9 mouse cellular contexts compared by ENCODE assay signal in the genomic region with DNA sequence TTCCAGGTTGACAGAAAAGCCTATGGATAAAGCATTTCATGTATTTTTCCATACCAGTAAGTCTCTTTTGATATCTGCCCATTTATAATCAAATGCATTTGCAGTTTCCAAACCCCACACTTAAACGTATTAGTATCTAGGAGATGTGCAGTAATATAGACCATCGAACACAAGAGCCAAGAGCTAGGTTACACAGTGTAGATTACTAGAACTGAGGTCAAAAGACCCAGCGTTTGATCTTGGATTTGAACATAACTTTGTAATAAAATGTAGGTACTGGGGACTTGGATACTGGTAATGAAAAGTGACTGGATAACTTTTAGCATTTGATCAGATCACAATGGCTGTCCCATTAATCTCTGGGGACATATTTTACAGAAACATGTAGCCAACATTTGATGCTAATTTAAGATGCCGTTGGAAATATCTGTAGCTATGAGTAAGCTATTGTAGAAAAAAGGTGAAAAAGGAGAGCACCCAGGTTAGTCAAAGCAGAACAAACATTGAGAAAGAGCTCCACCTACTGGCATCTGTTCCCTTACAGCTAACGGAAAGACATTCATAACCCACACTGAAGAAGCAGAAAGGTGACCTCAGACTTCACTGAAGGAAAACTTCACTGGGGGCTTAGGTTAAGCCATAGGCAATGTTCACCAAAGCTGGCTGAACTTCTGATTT.
DNase-seq lines count a peak whose midpoint lies in the region; ATAC-seq lines count a peak whose summit lies in the region.
"Had no signal": no experiment of that assay in that cellular context is flagged by ENCODE, and none has a peak within 500 bp of the region (broad histone marks: within the 10 kb centered on the region; RNA-seq: fewer than 3 reads in every experiment).

No protein-coding gene starts in this region.

- H3K27ac ChIP-seq in neural tube, embryonic 11.5 days (ENCODE audit: low read depth, low read length), result no peak overlapping the region
- no peak overlapping the region for H3K27ac ChIP-seq in neural tube, embryonic 15.5 days (replicated peaks)
- no peak overlapping the region for H3K27ac ChIP-seq in forebrain, embryonic 12.5 days
- H3K27ac ChIP-seq: lung, embryonic 15.5 days had no signal

- 55% methylated on average over 5 of the region's 5 CpGs for WGBS in neural tube, embryonic 11.5 days
- 48% methylated on average over 5 of the region's 5 CpGs for WGBS in neural tube, embryonic 15.5 days
- WGBS in forebrain, embryonic 12.5 days, result 49% methylated on average over 5 of the region's 5 CpGs

- no peak overlapping the region for H3K4me2 ChIP-seq in neural tube, embryonic 11.5 days (ENCODE audit: low read depth)
- no peak overlapping the region for H3K4me2 ChIP-seq in neural tube, embryonic 15.5 days
- H3K4me2 ChIP-seq in forebrain, embryonic 12.5 days, result no peak overlapping the region
- H3K4me2 ChIP-seq: lung, embryonic 15.5 days had no signal

- DNase-seq in adrenal gland, adult 2 months, result peak; percentile 7
- no peak for DNase-seq in adrenal gland, adult 8-10 months
- peak; percentile 13 for DNase-seq in neural tube, embryonic 11.5 days (ENCODE audit: low spot score)
- DNase-seq in kidney, postnatal 4 days, result peak; percentile 10
- DNase-seq in retina, embryonic 14.5 days (ENCODE audit: low spot score), result peak; percentile 84
- DNase-seq in testis, postnatal 10 days (ENCODE audit: low spot score), result no peak

- H3K9me3 ChIP-seq in neural tube, embryonic 11.5 days (ENCODE audit: control insufficient read depth, low read length), result no peaks in the 10 kb centered on the region
- no peaks in the 10 kb centered on the region for H3K9me3 ChIP-seq in neural tube, embryonic 15.5 days (replicated peaks)
- no peaks in the 10 kb centered on the region for H3K9me3 ChIP-seq in forebrain, embryonic 12.5 days
- H3K9me3 ChIP-seq: lung, embryonic 15.5 days had no signal

- no peaks in the 10 kb centered on the region for H3K36me3 ChIP-seq in neural tube, embryonic 11.5 days (ENCODE audit: control insufficient read depth, insufficient read depth, low read length)
- H3K36me3 ChIP-seq in neural tube, embryonic 15.5 days, result no peaks in the 10 kb centered on the region
- no peaks in the 10 kb centered on the region for H3K36me3 ChIP-seq in forebrain, embryonic 12.5 days (replicated peaks)
- H3K36me3 ChIP-seq: lung, embryonic 15.5 days had no signal

- H3K4me1 ChIP-seq in neural tube, embryonic 11.5 days (ENCODE audit: control insufficient read depth, insufficient read depth, low read length), result no peaks in the 10 kb centered on the region
- no peaks in the 10 kb centered on the region for H3K4me1 ChIP-seq in neural tube, embryonic 15.5 days
- H3K4me1 ChIP-seq in forebrain, embryonic 12.5 days, result no peaks in the 10 kb centered on the region
- H3K4me1 ChIP-seq: lung, embryonic 15.5 days had no signal

- H3K27me3 ChIP-seq in neural tube, embryonic 11.5 days (ENCODE audit: control insufficient read depth, insufficient read depth, low read length), result no peaks in the 10 kb centered on the region
- no peaks in the 10 kb centered on the region for H3K27me3 ChIP-seq in neural tube, embryonic 15.5 days (replicated peaks)
- no peaks in the 10 kb centered on the region for H3K27me3 ChIP-seq in forebrain, embryonic 12.5 days
- H3K27me3 ChIP-seq: lung, embryonic 15.5 days had no signal

- peak; percentile 69; the same call in 1 of the 2 replicates for ATAC-seq in neural tube, embryonic 11.5 days (ENCODE audit: insufficient read depth, low FRiP score, low TSS enrichment)
- no peak for ATAC-seq in neural tube, embryonic 15.5 days (ENCODE audit: low FRiP score)
- peak; percentile 75 for ATAC-seq in forebrain, embryonic 12.5 days (ENCODE audit: low FRiP score)

- no peak overlapping the region for H3K9ac ChIP-seq in neural tube, embryonic 11.5 days (ENCODE audit: low read length)
- no peak overlapping the region for H3K9ac ChIP-seq in neural tube, embryonic 15.5 days (replicated peaks)
- no peak overlapping the region for H3K9ac ChIP-seq in forebrain, embryonic 12.5 days
- H3K9ac ChIP-seq: lung, embryonic 15.5 days had no signal

- H3K4me3 ChIP-seq in neural tube, embryonic 11.5 days (ENCODE audit: low read depth, low read length), result no peak overlapping the region
- no peak overlapping the region for H3K4me3 ChIP-seq in neural tube, embryonic 15.5 days (replicated peaks)
- H3K4me3 ChIP-seq in forebrain, embryonic 12.5 days (replicated peaks), result no peak overlapping the region
- H3K4me3 ChIP-seq: lung, embryonic 15.5 days had no signal

Comparison
In these comparisons a context has a peak if more than half of its experiments do, and no peak if none do; other contexts are left out.
1. DNase-seq: peak in adrenal gland, adult 2 months (single experiment), neural tube, embryonic 11.5 days (single experiment), kidney, postnatal 4 days (2 of 2) and retina, embryonic 14.5 days (single experiment); none in adrenal gland, adult 8-10 months (single experiment) and testis, postnatal 10 days (single experiment).